In the genomic region with DNA sequence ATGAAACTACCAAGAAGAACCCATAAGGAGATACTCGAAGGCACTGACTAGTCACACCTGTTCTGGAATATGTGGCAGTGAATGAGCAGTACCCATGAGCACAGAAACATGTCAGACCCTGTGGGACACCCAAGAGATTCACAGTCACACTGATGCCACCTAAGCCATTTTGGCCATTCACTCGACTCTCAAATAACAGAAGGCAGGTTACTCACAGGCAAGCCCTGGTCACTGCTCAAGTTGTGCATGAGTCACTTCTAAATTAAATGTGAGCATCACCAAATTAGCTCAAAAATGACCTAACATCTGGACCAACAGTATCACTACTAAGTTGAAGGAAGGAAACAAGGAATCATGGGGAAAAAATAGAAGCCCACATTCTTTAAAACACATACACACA, we compare ENCODE assay signal across 29 mouse cellular contexts. TPM values are rescaled to one million over a fixed set of nuclear protein-coding genes. Genes with fewer than 3 reads are reported as not detected.
"Had no signal": no experiment of that assay in that cellular context is flagged by ENCODE, and none has a peak within 500 bp of the region (broad histone marks: within the 10 kb centered on the region; RNA-seq: fewer than 3 reads in every experiment).

No protein-coding gene starts in this region.

- H3K4me3 ChIP-seq: heart, embryonic 12.5 days; heart, embryonic 13.5 days; heart, embryonic 15.5 days; hindbrain, embryonic 10.5 days; hindbrain, embryonic 12.5 days; hindbrain, embryonic 13.5 days; hindbrain, embryonic 15.5 days; intestine, embryonic 15.5 days; kidney, embryonic 15.5 days; left cerebral cortex, adult 2 months had no signal

- H3K27me3 ChIP-seq: heart, embryonic 12.5 days; heart, embryonic 13.5 days; heart, embryonic 15.5 days; hindbrain, embryonic 12.5 days; hindbrain, embryonic 13.5 days; hindbrain, embryonic 15.5 days; intestine, embryonic 15.5 days; kidney, embryonic 15.5 days had no signal

- H3K4me1 ChIP-seq: hindbrain, embryonic 10.5 days; hindbrain, embryonic 12.5 days; hindbrain, embryonic 13.5 days; hindbrain, embryonic 15.5 days; intestine, embryonic 15.5 days had no signal

- H3K27ac ChIP-seq: hindbrain, embryonic 10.5 days; hindbrain, embryonic 12.5 days; hindbrain, embryonic 13.5 days; hindbrain, embryonic 14.5 days; hindbrain, embryonic 15.5 days; hindbrain, postnatal 0 days; intestine, embryonic 15.5 days; kidney, embryonic 15.5 days; kidney, postnatal 0 days; left cerebral cortex, adult 2 months had no signal

- DNase-seq: heart, postnatal 10 days; heart, postnatal 14 days; heart, postnatal 36 days; heart, postnatal 4 days; kidney, adult 11 months; kidney, adult 18-20 months; kidney, postnatal 10 days; kidney, postnatal 14 days; kidney, postnatal 36 days; kidney, postnatal 4 days; layer of hippocampus, adult 9-11 months; layer of hippocampus, postnatal 36 days had no signal

- H3K9ac ChIP-seq: heart, embryonic 12.5 days; heart, embryonic 13.5 days; heart, embryonic 15.5 days; hindbrain, embryonic 12.5 days; hindbrain, embryonic 13.5 days; hindbrain, embryonic 14.5 days; hindbrain, embryonic 15.5 days; intestine, embryonic 15.5 days; kidney, embryonic 15.5 days had no signal

- H3K9me3 ChIP-seq: heart, embryonic 12.5 days; heart, embryonic 13.5 days; heart, embryonic 15.5 days; hindbrain, embryonic 10.5 days; hindbrain, embryonic 12.5 days; hindbrain, embryonic 13.5 days; hindbrain, embryonic 15.5 days; intestine, embryonic 15.5 days; kidney, embryonic 15.5 days had no signal

- H3K36me3 ChIP-seq: heart, embryonic 12.5 days; heart, embryonic 13.5 days; heart, embryonic 15.5 days; hindbrain, embryonic 10.5 days; hindbrain, embryonic 12.5 days; hindbrain, embryonic 13.5 days; hindbrain, embryonic 15.5 days; intestine, embryonic 15.5 days; kidney, embryonic 15.5 days had no signal

- ATAC-seq: hindbrain, embryonic 16.5 days; hindbrain, postnatal 0 days; inflammation-experienced regulatory T-cells, adult 6 months; intestine, embryonic 15.5 days; intestine, embryonic 16.5 days; intestine, postnatal 0 days had no signal

- H3K4me2 ChIP-seq: heart, embryonic 12.5 days; heart, embryonic 13.5 days; heart, embryonic 15.5 days; hindbrain, embryonic 12.5 days; hindbrain, embryonic 13.5 days; hindbrain, embryonic 14.5 days; hindbrain, embryonic 15.5 days; intestine, embryonic 15.5 days; kidney, embryonic 15.5 days had no signal

RNA-seq across cellular contexts. Expression of gene Lmcd1, which starts 18.6 kb away (rescaled TPM):
- polyA plus RNA-seq: inflammation-experienced regulatory T-cells, adult 6 months had no signal
